11 mouse cellular contexts compared by ENCODE assay signal in genomic region chr10:125970031-125970430, GRCm38 (mm10). TPM values are rescaled to one million over a fixed set of nuclear protein-coding genes. Genes with fewer than 3 reads are reported as not detected.
DNase-seq lines count a peak whose midpoint lies in the region; ATAC-seq lines count a peak whose summit lies in the region.
"Had no signal": no experiment of that assay in that cellular context is flagged by ENCODE, and none has a peak within 500 bp of the region (broad histone marks: within the 10 kb centered on the region; RNA-seq: fewer than 3 reads in every experiment).

No protein-coding gene starts in this region.

- peaks cover 13% of the 10 kb centered on the region; the same call in 1 of the 2 replicates for H3K4me1 ChIP-seq in midbrain, embryonic 11.5 days (ENCODE audit: control insufficient read depth, insufficient read depth, low read length)
- H3K4me1 ChIP-seq in midbrain, embryonic 13.5 days (replicated peaks), result peaks cover 46% of the 10 kb centered on the region
- H3K4me1 ChIP-seq in intestine, embryonic 16.5 days (ENCODE audit: control insufficient read depth, insufficient read depth, low read length), result peaks cover 18% of the 10 kb centered on the region; the same call in 1 of the 2 replicates
- H3K4me1 ChIP-seq in stomach, embryonic 15.5 days, result peaks cover 6% of the 10 kb centered on the region; the same call in 1 of the 2 replicates

- no peaks in the 10 kb centered on the region for H3K27me3 ChIP-seq in midbrain, embryonic 11.5 days (ENCODE audit: control insufficient read depth, insufficient read depth, low read length)
- H3K27me3 ChIP-seq in midbrain, embryonic 13.5 days, result no peaks in the 10 kb centered on the region
- no peaks in the 10 kb centered on the region for H3K27me3 ChIP-seq in intestine, embryonic 16.5 days (replicated peaks; ENCODE audit: control insufficient read depth, insufficient read depth, low read length)
- H3K27me3 ChIP-seq in stomach, embryonic 15.5 days (replicated peaks), result no peaks in the 10 kb centered on the region

- peak; percentile 54 for DNase-seq in heart, adult 11 months
- no peak for DNase-seq in heart, adult 8-10 months (ENCODE audit: low spot score)
- peak; percentile 81 for DNase-seq in midbrain, embryonic 11.5 days (ENCODE audit: low spot score, missing footprints)
- DNase-seq in right cerebral cortex, postnatal 4 days, result no peak
- DNase-seq in cerebellum, postnatal 4 days (ENCODE audit: low spot score in 2 of 2), result no peak
- DNase-seq: adrenal gland, adult 8-10 months; B cell, adult 2 months; heart, postnatal 36 days had no signal

- no peak for ATAC-seq in midbrain, embryonic 11.5 days (ENCODE audit: low FRiP score)
- ATAC-seq in midbrain, embryonic 13.5 days, result no peak
- no peak for ATAC-seq in intestine, embryonic 16.5 days
- ATAC-seq in stomach, embryonic 15.5 days (ENCODE audit: insufficient read depth, low FRiP score, low read depth), result no peak

- 69% methylated on average over 2 of the region's 2 CpGs for WGBS in midbrain, embryonic 11.5 days
- 71% methylated on average over 2 of the region's 2 CpGs for WGBS in midbrain, embryonic 13.5 days
- WGBS in intestine, embryonic 16.5 days, result 64% methylated on average over 2 of the region's 2 CpGs
- 54% methylated on average over 2 of the region's 2 CpGs for WGBS in stomach, embryonic 15.5 days

- H3K4me3 ChIP-seq in midbrain, embryonic 11.5 days (ENCODE audit: low read depth, low read length), result no peak overlapping the region
- no peak overlapping the region for H3K4me3 ChIP-seq in midbrain, embryonic 13.5 days (replicated peaks)
- peak overlapping the region; percentile 28; the same call in 1 of the 2 replicates for H3K4me3 ChIP-seq in intestine, embryonic 16.5 days (ENCODE audit: low read length)
- peak overlapping the region; percentile 21; the same call in 1 of the 2 replicates for H3K4me3 ChIP-seq in stomach, embryonic 15.5 days (replicated peaks)

- H3K9ac ChIP-seq in midbrain, embryonic 11.5 days (ENCODE audit: low read length), result no peak overlapping the region
- H3K9ac ChIP-seq in midbrain, embryonic 13.5 days (replicated peaks), result no peak overlapping the region
- no peak overlapping the region for H3K9ac ChIP-seq in intestine, embryonic 16.5 days (ENCODE audit: low read depth, low read length)
- 0 out of 2 replicates have a peak overlapping the region, but pooled peaks have one; percentile 17 for H3K9ac ChIP-seq in stomach, embryonic 15.5 days

- H3K36me3 ChIP-seq in midbrain, embryonic 11.5 days (ENCODE audit: control insufficient read depth, insufficient read depth, low read length), result no peaks in the 10 kb centered on the region
- H3K36me3 ChIP-seq in midbrain, embryonic 13.5 days, result no peaks in the 10 kb centered on the region
- H3K36me3 ChIP-seq in intestine, embryonic 16.5 days (ENCODE audit: control insufficient read depth, insufficient read depth, low read length), result no peaks in the 10 kb centered on the region
- no peaks in the 10 kb centered on the region for H3K36me3 ChIP-seq in stomach, embryonic 15.5 days

- H3K4me2 ChIP-seq in midbrain, embryonic 11.5 days, result no peak overlapping the region; the same call in 1 of the 2 replicates
- H3K4me2 ChIP-seq in midbrain, embryonic 13.5 days (replicated peaks), result no peak overlapping the region
- peak overlapping the region; percentile 77 for H3K4me2 ChIP-seq in intestine, embryonic 16.5 days (ENCODE audit: low read depth, low read length)
- peak overlapping the region; percentile 72 for H3K4me2 ChIP-seq in stomach, embryonic 15.5 days

- H3K9me3 ChIP-seq in midbrain, embryonic 11.5 days (ENCODE audit: control insufficient read depth, low read length), result no peaks in the 10 kb centered on the region
- H3K9me3 ChIP-seq in midbrain, embryonic 13.5 days, result no peaks in the 10 kb centered on the region
- H3K9me3 ChIP-seq in intestine, embryonic 16.5 days (ENCODE audit: control insufficient read depth, low read length), result no peaks in the 10 kb centered on the region
- no peaks in the 10 kb centered on the region for H3K9me3 ChIP-seq in stomach, embryonic 15.5 days

- H3K27ac ChIP-seq in midbrain, embryonic 11.5 days (ENCODE audit: low read depth, low read length), result no peak overlapping the region
- no peak overlapping the region for H3K27ac ChIP-seq in midbrain, embryonic 13.5 days
- H3K27ac ChIP-seq in intestine, embryonic 16.5 days (ENCODE audit: low read length), result peak overlapping the region; percentile 87
- H3K27ac ChIP-seq in stomach, embryonic 15.5 days, result peak overlapping the region; percentile 95

RNA-seq across cellular contexts. Expression of gene Lrig3, which starts 4.1 kb away (rescaled TPM):
- 1 to 10 TPM in 3 of 4 experiments, under 1 TPM in 1; 0.98 to 2.2 (median 1.6) TPM for total RNA-seq in heart, adult 8-10 months (2022)
- polyA plus RNA-seq in midbrain, embryonic 11.5 days (2014; fragmentation: Nextera tagmentation; extraction: Ambion mirVana), result 9.2 and 9.5 TPM in 2 replicates
- polyA plus RNA-seq in midbrain, embryonic 13.5 days (2015; fragmentation: Nextera tagmentation; extraction: Ambion mirVana), result 3.6 and 4.0 TPM in 2 replicates
- 9.2 and 10.2 TPM in 2 replicates for polyA plus RNA-seq in intestine, embryonic 16.5 days (2015; fragmentation: Nextera tagmentation; extraction: Ambion mirVana)
- 19.4 and 21.5 TPM in 2 replicates for polyA plus RNA-seq in stomach, embryonic 15.5 days (2015; fragmentation: Nextera tagmentation; extraction: Ambion mirVana)

Comparison
In these comparisons a context has a peak if more than half of its experiments do, and no peak if none do; other contexts are left out.
1. DNase-seq: peak in heart, adult 11 months (single experiment) and midbrain, embryonic 11.5 days (single experiment); none in heart, adult 8-10 months (single experiment), right cerebral cortex, postnatal 4 days (single experiment) and cerebellum, postnatal 4 days (0 of 2).
2. H3K27ac ChIP-seq: peak in intestine, embryonic 16.5 days (single experiment) and stomach, embryonic 15.5 days (single experiment); none in midbrain, embryonic 11.5 days (single experiment) and midbrain, embryonic 13.5 days (single experiment).
3. H3K4me2 ChIP-seq: peak in intestine, embryonic 16.5 days (single experiment) and stomach, embryonic 15.5 days (single experiment); none in midbrain, embryonic 11.5 days (single experiment) and midbrain, embryonic 13.5 days (single experiment).
4. H3K4me3 ChIP-seq: peak in intestine, embryonic 16.5 days (single experiment) and stomach, embryonic 15.5 days (single experiment); none in midbrain, embryonic 11.5 days (single experiment) and midbrain, embryonic 13.5 days (single experiment).